Mouse (Mus musculus) embryonic facial prominence, embryonic 11.5 days (tissue): ENCODE data around the gene Corin. TPM values are rescaled to one million over a fixed set of nuclear protein-coding genes. Genes with fewer than 3 reads are reported as not detected.
A peak's percentile ranks its signal among the peaks of the same experiment; 100 is the strongest.

Experiments
- ATAC-seq: fragments of 200-750 bp; cut with Nextera tagmentation; replicated peaks from 2 replicates; pipeline ENCODE4 v1.8.0; 2017; ENCODE audit warnings: low read depth; ENCODE audit not compliant: insufficient number of reproducible peaks, low FRiP score, low TSS enrichment
- DNase-seq: peaks from one replicate; pipeline ENCODE4 v3.0.0-alpha.2; 2015; ENCODE audit warnings: low spot score
- H3K27ac ChIP-seq: fragments of 300-500 bp; sonication (generic); replicated peaks from 2 replicates; pipeline ENCODE4 v1.5.1; 2014; ENCODE audit warnings: mild to moderate bottlenecking, low read depth, low read length, control low read depth
- H3K27me3 ChIP-seq: fragments of 300-500 bp; sonication (generic); 2 replicates; pipeline ENCODE4 v1.6.1; 2014; ENCODE audit warnings: mild to moderate bottlenecking, low read length, moderate library complexity, mixed read lengths; ENCODE audit not compliant: control insufficient read depth, insufficient read depth
- H3K36me3 ChIP-seq: fragments of 300-500 bp; sonication (generic); replicated peaks from 2 replicates; pipeline ENCODE4 v1.6.1; 2014; ENCODE audit warnings: low read depth, mild to moderate bottlenecking, low read length, moderate library complexity, mixed read lengths; ENCODE audit not compliant: control insufficient read depth, insufficient read depth
- H3K4me1 ChIP-seq: fragments of 300-500 bp; sonication (generic); 2 replicates; pipeline ENCODE4 v1.6.1; 2014; ENCODE audit warnings: low read length, mixed read lengths; ENCODE audit not compliant: control insufficient read depth, insufficient read depth
- H3K4me2 ChIP-seq: fragments of 300-500 bp; sonication (generic); 2 replicates; pipeline ENCODE4 v1.6.1; 2014; ENCODE audit warnings: low read depth, mild to moderate bottlenecking, control low read depth, low read length, moderate library complexity
- H3K4me3 ChIP-seq: fragments of 300-500 bp; sonication (generic); 2 replicates; pipeline ENCODE4 v1.5.1; 2014; ENCODE audit warnings: low read depth, low read length, control low read depth
- H3K9ac ChIP-seq: fragments of 300-500 bp; sonication (generic); replicated peaks from 2 replicates; pipeline ENCODE4 v1.6.1; 2014; ENCODE audit warnings: mild to moderate bottlenecking, control low read depth, low read length
- H3K9me3 ChIP-seq: fragments of 300-500 bp; sonication (generic); replicated peaks from 2 replicates; pipeline ENCODE4 v1.6.1; 2016; ENCODE audit warnings: mild to moderate bottlenecking, low read length, inconsistent platforms, mixed read lengths; ENCODE audit not compliant: control insufficient read depth
- WGBS: fragments of 180-500 bp; shearing (Covaris S2); extraction: QIAGEN DNeasy Blood & Tissue Kit; methylation state at CpG from one replicate; pipeline ENCODE4 v1.1.7; 2014; 5-methylcytosine and 5-hydroxymethylcytosine counted together
- polyA plus RNA-seq: library from polyadenylated mRNA; unstranded; fragments of >200 nt; fragmentation: Nextera tagmentation; extraction: Ambion mirVana; gene quantifications from 2 replicates; pipeline ENCODE4 v1.2.1, GENCODE M21; 2014

The Corin gene
- polyA plus RNA-seq, 1 experiment from 2014 or later: 4.0 TPM

GRCm38 (mm10) chr5:72350081-72350758 lies 154.1 kb downstream of the Corin start:
- Histone ChIP-seq H3K4me1 (no peaks in the 10 kb centered on the region), H3K9me3 (no peaks in the 10 kb centered on the region), H3K27me3 (no peaks in the 10 kb centered on the region), H3K4me2 (no peak overlapping the region), H3K4me3 (no peak overlapping the region), H3K27ac (no peak overlapping the region), H3K9ac (no peak overlapping the region), H3K36me3 (no peaks in the 10 kb centered on the region)
- DNase-seq (peak; percentile 85), ATAC-seq (peak; percentile 89)
- 28% methylated on average over 5 of the region's 5 CpGs for WGBS

- no peaks in the 10 kb centered on the region for H3K9me3 ChIP-seq
- no peak overlapping the region for H3K9ac ChIP-seq
- H3K36me3 ChIP-seq: no peaks in the 10 kb centered on the region
- DNase-seq (no peak), ATAC-seq (no peak)
- H3K4me2 ChIP-seq: no peak overlapping the region
- no peak overlapping the region for H3K4me3 ChIP-seq
- no peak overlapping the region for H3K27ac ChIP-seq
- H3K4me1 ChIP-seq: no peaks in the 10 kb centered on the region
- no peaks in the 10 kb centered on the region for H3K27me3 ChIP-seq
- 60% methylated on average over 2 of the region's 2 CpGs for WGBS
Measured at GRCm38 (mm10) chr5:72348591-72348990, 155.7 kb downstream of the Corin start.

- no peaks in the 10 kb centered on the region for H3K27me3 ChIP-seq
- H3K4me2 ChIP-seq: no peak overlapping the region
- no peak overlapping the region for H3K4me3 ChIP-seq
- ATAC-seq (no peak), DNase-seq (no peak)
- 83% methylated on average over 5 of the region's 5 CpGs for WGBS
- no peaks in the 10 kb centered on the region for H3K36me3 ChIP-seq
- no peak overlapping the region for H3K9ac ChIP-seq
- no peak overlapping the region for H3K27ac ChIP-seq
- no peaks in the 10 kb centered on the region for H3K4me1 ChIP-seq
- H3K9me3 ChIP-seq: no peaks in the 10 kb centered on the region
Measured at GRCm38 (mm10) chr5:72335873-72336272, 168.4 kb downstream of the Corin start.

- H3K4me2 ChIP-seq: no peak overlapping the region
- H3K27ac ChIP-seq: no peak overlapping the region
- H3K4me3 ChIP-seq: no peak overlapping the region
- 91% methylated on average over 10 of the region's 10 CpGs for WGBS
- H3K9me3 ChIP-seq: no peaks in the 10 kb centered on the region
- H3K4me1 ChIP-seq: no peaks in the 10 kb centered on the region
- no peaks in the 10 kb centered on the region for H3K27me3 ChIP-seq
- no peak overlapping the region for H3K9ac ChIP-seq
- H3K36me3 ChIP-seq: no peaks in the 10 kb centered on the region
- no peak for ATAC-seq
- DNase-seq: no peak
Measured at GRCm38 (mm10) chr5:72332901-72333300, 171.4 kb downstream of the Corin start.

- Histone ChIP-seq H3K36me3 (no peaks in the 10 kb centered on the region), H3K4me3 (no peak overlapping the region), H3K4me2 (no peak overlapping the region), H3K27me3 (no peaks in the 10 kb centered on the region), H3K9ac (no peak overlapping the region), H3K9me3 (no peaks in the 10 kb centered on the region), H3K27ac (no peak overlapping the region), H3K4me1 (no peaks in the 10 kb centered on the region)
- WGBS: 58% methylated on average over 2 of the region's 2 CpGs
- DNase-seq (peak; percentile 15), ATAC-seq (no peak)
Measured at GRCm38 (mm10) chr5:72331217-72331616, 173.1 kb downstream of the Corin start.

- Histone ChIP-seq H3K4me2 (no peak overlapping the region), H3K27ac (no peak overlapping the region), H3K9me3 (no peaks in the 10 kb centered on the region), H3K9ac (no peak overlapping the region), H3K36me3 (no peaks in the 10 kb centered on the region), H3K4me1 (no peaks in the 10 kb centered on the region), H3K4me3 (no peak overlapping the region), H3K27me3 (no peaks in the 10 kb centered on the region)
- no peak for DNase-seq
- 73% methylated on average over 11 of the region's 11 CpGs for WGBS
- no peak for ATAC-seq
Measured at GRCm38 (mm10) chr5:72330648-72331047, 173.6 kb downstream of the Corin start.

GRCm38 (mm10) chr5:72329453-72329852 lies 174.8 kb downstream of the Corin start:
- no peak overlapping the region for H3K4me2 ChIP-seq

GRCm38 (mm10) chr5:72315282-72315681 lies 189.0 kb downstream of the Corin start:
- 81% methylated on average over 4 of the region's 4 CpGs for WGBS

More at GRCm38 (mm10) chr5:72329453-72329852, 174.8 kb downstream of the Corin start:
- no peak overlapping the region for H3K9ac ChIP-seq
- no peak overlapping the region for H3K27ac ChIP-seq
- H3K9me3 ChIP-seq: no peaks in the 10 kb centered on the region
- H3K4me3 ChIP-seq: no peak overlapping the region
- WGBS: 28% methylated on average over 8 of the region's 8 CpGs
- DNase-seq (peak; percentile 73), ATAC-seq (peak; percentile 81; the same call in 1 of the 2 replicates)
- H3K36me3 ChIP-seq: no peaks in the 10 kb centered on the region
- H3K4me1 ChIP-seq: no peaks in the 10 kb centered on the region
- H3K27me3 ChIP-seq: no peaks in the 10 kb centered on the region

More at GRCm38 (mm10) chr5:72315282-72315681, 189.0 kb downstream of the Corin start:
- Histone ChIP-seq H3K4me1 (no peaks in the 10 kb centered on the region), H3K27me3 (no peaks in the 10 kb centered on the region), H3K27ac (no peak overlapping the region), H3K9me3 (no peaks in the 10 kb centered on the region), H3K4me2 (no peak overlapping the region), H3K36me3 (no peaks in the 10 kb centered on the region), H3K4me3 (no peak overlapping the region), H3K9ac (no peak overlapping the region)
- no peak for ATAC-seq
- DNase-seq: no peak
